Mouse (Mus musculus) forebrain, embryonic 12.5 days (tissue): ENCODE measurements around the gene Car10. TPM values are rescaled to one million over a fixed set of nuclear protein-coding genes. Genes with fewer than 3 reads are reported as not detected.

Experiments
- ATAC-seq: fragments of 200-750 bp; cut with Nextera tagmentation; 2 replicates; pipeline ENCODE4 v1.8.0; 2017; ENCODE audit warnings: moderate TSS enrichment; ENCODE audit not compliant: low FRiP score
- H3K27ac ChIP-seq: fragments of 300-500 bp; sonication (generic); 2 replicates; pipeline ENCODE4 v1.5.1; 2016; ENCODE audit warnings: mild to moderate bottlenecking
- H3K27me3 ChIP-seq: fragments of 300-500 bp; sonication (generic); 2 replicates; pipeline ENCODE4 v1.6.1; 2016; ENCODE audit warnings: mild to moderate bottlenecking
- H3K36me3 ChIP-seq: fragments of 300-500 bp; sonication (generic); replicated peaks from 2 replicates; pipeline ENCODE4 v1.6.1; 2016; ENCODE audit warnings: mild to moderate bottlenecking
- H3K4me1 ChIP-seq: fragments of 300-500 bp; sonication (generic); 2 replicates; pipeline ENCODE4 v1.6.1; 2016
- H3K4me2 ChIP-seq: fragments of 300-500 bp; sonication (generic); 2 replicates; pipeline ENCODE4 v1.6.1; 2016; ENCODE audit warnings: mild to moderate bottlenecking, moderate library complexity
- H3K4me3 ChIP-seq: fragments of 300-500 bp; sonication (generic); replicated peaks from 2 replicates; pipeline ENCODE4 v1.5.1; 2016; ENCODE audit warnings: mild to moderate bottlenecking
- H3K9ac ChIP-seq: fragments of 300-500 bp; sonication (generic); 2 replicates; pipeline ENCODE4 v1.6.1; 2016; ENCODE audit warnings: mild to moderate bottlenecking
- H3K9me3 ChIP-seq: fragments of 300-500 bp; sonication (generic); 2 replicates; pipeline ENCODE4 v1.6.1; 2016
- WGBS: fragments of 180-500 bp; shearing (Covaris S2); methylation state at CpG from one replicate; pipeline ENCODE4 v1.1.7; 2016; 5-methylcytosine and 5-hydroxymethylcytosine counted together
- polyA plus RNA-seq: library from polyadenylated mRNA; unstranded; fragments of >200 nt; fragmentation: Nextera tagmentation; extraction: Ambion mirVana; gene quantifications from 2 replicates; pipeline ENCODE4 v1.2.1, GENCODE M21; 2016

The Car10 gene
- polyA plus RNA-seq, 1 experiment from 2014 or later: 2.1 TPM

GRCm38 (mm10) chr11:93185477-93185876, 87.6 kb downstream of the Car10 start:
- no peak for ATAC-seq
- no peaks in the 10 kb centered on the region for H3K27me3 ChIP-seq
- H3K36me3 ChIP-seq: no peaks in the 10 kb centered on the region
- H3K27ac ChIP-seq: no peak overlapping the region
- no peak overlapping the region for H3K4me2 ChIP-seq
- no peaks in the 10 kb centered on the region for H3K9me3 ChIP-seq
- no peak overlapping the region for H3K4me3 ChIP-seq
- 83% methylated on average over 4 of the region's 4 CpGs for WGBS
- H3K4me1 ChIP-seq: no peaks in the 10 kb centered on the region
- H3K9ac ChIP-seq: no peak overlapping the region

GRCm38 (mm10) chr11:93186163-93186562, 88.3 kb downstream of the Car10 start:
- Histone ChIP-seq H3K4me2 (no peak overlapping the region), H3K27me3 (no peaks in the 10 kb centered on the region), H3K27ac (no peak overlapping the region), H3K9me3 (no peaks in the 10 kb centered on the region), H3K9ac (no peak overlapping the region), H3K36me3 (no peaks in the 10 kb centered on the region), H3K4me1 (no peaks in the 10 kb centered on the region), H3K4me3 (no peak overlapping the region)
- ATAC-seq: no peak
- 73% methylated on average over 2 of the region's 2 CpGs for WGBS

- H3K27ac ChIP-seq: no peak overlapping the region
- H3K9ac ChIP-seq: no peak overlapping the region
- H3K4me1 ChIP-seq: no peaks in the 10 kb centered on the region
- no peak overlapping the region for H3K4me3 ChIP-seq
- no peaks in the 10 kb centered on the region for H3K9me3 ChIP-seq
- WGBS: 93% methylated on average over 5 of the region's 5 CpGs
- no peaks in the 10 kb centered on the region for H3K36me3 ChIP-seq
- no peak for ATAC-seq
- no peak overlapping the region for H3K4me2 ChIP-seq
- no peaks in the 10 kb centered on the region for H3K27me3 ChIP-seq
Observed at GRCm38 (mm10) chr11:93188621-93189020, 90.8 kb downstream of the Car10 start.

GRCm38 (mm10) chr11:93200046-93200445, 102.2 kb downstream of the Car10 start:
- no peaks in the 10 kb centered on the region for H3K4me1 ChIP-seq
- H3K9ac ChIP-seq: no peak overlapping the region
- H3K27me3 ChIP-seq: no peaks in the 10 kb centered on the region
- no peaks in the 10 kb centered on the region for H3K36me3 ChIP-seq
- H3K9me3 ChIP-seq: no peaks in the 10 kb centered on the region
- ATAC-seq: no peak
- WGBS: 93% methylated on average over 3 of the region's 3 CpGs
- H3K27ac ChIP-seq: no peak overlapping the region
- H3K4me3 ChIP-seq: no peak overlapping the region
- H3K4me2 ChIP-seq: no peak overlapping the region

GRCm38 (mm10) chr11:93217457-93217856, 119.6 kb downstream of the Car10 start:
- no peak for ATAC-seq
- H3K4me2 ChIP-seq: no peak overlapping the region
- no peak overlapping the region for H3K4me3 ChIP-seq
- no peaks in the 10 kb centered on the region for H3K9me3 ChIP-seq
- H3K36me3 ChIP-seq: no peaks in the 10 kb centered on the region
- H3K27me3 ChIP-seq: no peaks in the 10 kb centered on the region
- H3K27ac ChIP-seq: no peak overlapping the region
- no peaks in the 10 kb centered on the region for H3K4me1 ChIP-seq
- H3K9ac ChIP-seq: no peak overlapping the region

- Histone ChIP-seq H3K4me2 (no peak overlapping the region), H3K4me3 (no peak overlapping the region), H3K27me3 (no peaks in the 10 kb centered on the region), H3K27ac (no peak overlapping the region), H3K9me3 (no peaks in the 10 kb centered on the region), H3K4me1 (no peaks in the 10 kb centered on the region), H3K36me3 (no peaks in the 10 kb centered on the region), H3K9ac (no peak overlapping the region)
- no peak for ATAC-seq
Observed at GRCm38 (mm10) chr11:93230057-93230456, 132.2 kb downstream of the Car10 start.

GRCm38 (mm10) chr11:93249771-93250265, 152.0 kb downstream of the Car10 start:
- no peaks in the 10 kb centered on the region for H3K36me3 ChIP-seq
- 73% methylated on average over 6 of the region's 6 CpGs for WGBS
- ATAC-seq: no peak; the same call in 1 of the 2 replicates

GRCm38 (mm10) chr11:93251766-93252165, 153.9 kb downstream of the Car10 start:
- Histone ChIP-seq H3K4me1 (no peaks in the 10 kb centered on the region), H3K9me3 (no peaks in the 10 kb centered on the region), H3K4me3 (no peak overlapping the region), H3K36me3 (no peaks in the 10 kb centered on the region), H3K27me3 (no peaks in the 10 kb centered on the region), H3K9ac (no peak overlapping the region), H3K27ac (no peak overlapping the region), H3K4me2 (no peak overlapping the region)
- ATAC-seq: no peak
- WGBS: 78% methylated on average over 5 of the region's 5 CpGs

More at GRCm38 (mm10) chr11:93249771-93250265, 152.0 kb downstream of the Car10 start:
- no peak overlapping the region for H3K4me3 ChIP-seq
- no peaks in the 10 kb centered on the region for H3K27me3 ChIP-seq
- H3K9ac ChIP-seq: no peak overlapping the region
- H3K27ac ChIP-seq: no peak overlapping the region
- H3K4me1 ChIP-seq: no peaks in the 10 kb centered on the region
- H3K4me2 ChIP-seq: no peak overlapping the region
- H3K9me3 ChIP-seq: no peaks in the 10 kb centered on the region

GRCm38 (mm10) chr11:93263979-93264378, 166.2 kb downstream of the Car10 start:
- Histone ChIP-seq H3K4me1 (no peaks in the 10 kb centered on the region), H3K36me3 (no peaks in the 10 kb centered on the region), H3K27me3 (no peaks in the 10 kb centered on the region), H3K4me3 (no peak overlapping the region), H3K9ac (no peak overlapping the region), H3K9me3 (no peaks in the 10 kb centered on the region), H3K27ac (no peak overlapping the region), H3K4me2 (no peak overlapping the region)
- ATAC-seq: no peak
- 81% methylated on average over 3 of the region's 3 CpGs for WGBS

- no peaks in the 10 kb centered on the region for H3K27me3 ChIP-seq
- H3K9me3 ChIP-seq: no peaks in the 10 kb centered on the region
- peaks cover 8% of the 10 kb centered on the region for H3K4me1 ChIP-seq
- no peak overlapping the region for H3K9ac ChIP-seq
- no peaks in the 10 kb centered on the region for H3K36me3 ChIP-seq
- 40% methylated on average over 6 of the region's 6 CpGs for WGBS
- H3K4me2 ChIP-seq: no peak overlapping the region
- H3K27ac ChIP-seq: no peak overlapping the region
- no peak overlapping the region for H3K4me3 ChIP-seq
- ATAC-seq: no peak
Observed at GRCm38 (mm10) chr11:93272016-93272415, 174.2 kb downstream of the Car10 start.

GRCm38 (mm10) chr11:93273906-93274305, 176.1 kb downstream of the Car10 start:
- Histone ChIP-seq H3K36me3 (no peaks in the 10 kb centered on the region), H3K4me1 (peaks cover 8% of the 10 kb centered on the region), H3K9ac (no peak overlapping the region), H3K4me2 (no peak overlapping the region), H3K27ac (no peak overlapping the region), H3K9me3 (no peaks in the 10 kb centered on the region), H3K27me3 (no peaks in the 10 kb centered on the region), H3K4me3 (no peak overlapping the region)
- 68% methylated on average over 6 of the region's 6 CpGs for WGBS
- no peak for ATAC-seq

GRCm38 (mm10) chr11:93293661-93294060, 195.8 kb downstream of the Car10 start:
- Histone ChIP-seq H3K27me3 (no peaks in the 10 kb centered on the region), H3K4me1 (no peaks in the 10 kb centered on the region), H3K9ac (no peak overlapping the region), H3K4me3 (no peak overlapping the region), H3K9me3 (no peaks in the 10 kb centered on the region), H3K4me2 (no peak overlapping the region), H3K27ac (no peak overlapping the region), H3K36me3 (no peaks in the 10 kb centered on the region)
- ATAC-seq: no peak
- 97% methylated on average over 1 of the region's 1 CpGs for WGBS

- WGBS: 85% methylated on average over 1 of the region's 1 CpGs
- Histone ChIP-seq H3K27me3 (no peaks in the 10 kb centered on the region), H3K4me3 (no peak overlapping the region), H3K4me2 (no peak overlapping the region), H3K4me1 (no peaks in the 10 kb centered on the region), H3K27ac (no peak overlapping the region), H3K9me3 (no peaks in the 10 kb centered on the region), H3K9ac (no peak overlapping the region), H3K36me3 (no peaks in the 10 kb centered on the region)
- no peak for ATAC-seq
Observed at GRCm38 (mm10) chr11:93309981-93310380, 212.2 kb downstream of the Car10 start.
